Mouse (Mus musculus) bone marrow macrophage, adult 2 months (primary cell): ENCODE measurements at regions not wholly inside any gene's neighbourhood (a gene's known extent, or its start where the extent isn't known, plus 50 kb on each side); places are given as distances from the start of the nearest gene placed in this dataset.

Experiments used
- CTCF ChIP-seq: IDR thresholded peaks from 2 replicates; pipeline ENCODE4 v1.5.1; 2012; ENCODE audit warnings: low read depth, mild to moderate bottlenecking, low read length, moderate library complexity
- POLR2A ChIP-seq: IDR thresholded peaks from 2 replicates; pipeline ENCODE4 v1.6.1; 2012; ENCODE audit warnings: mild to moderate bottlenecking, low read depth, low read length, borderline replicate concordance

GRCm38 (mm10) chr10:19207505-19207904 is 148.8 kb upstream of the Olig3 start:
- no peak for TF ChIP-seq POLR2A
- TF ChIP-seq CTCF: no peak
